Mouse (Mus musculus) bone marrow, adult 2 months (tissue): ENCODE results near the gene Sltm. TPM values are rescaled to one million over a fixed set of nuclear protein-coding genes. Genes with fewer than 3 reads are reported as not detected.

Experiments
- H3K27ac ChIP-seq: fragments of 200-500 bp; 2 replicates; pipeline ENCODE4 v1.5.1; 2012; ENCODE audit warnings: low read depth, mild to moderate bottlenecking, control low read depth, inconsistent platforms, low read length; ENCODE audit not compliant: control insufficient read depth, poor library complexity, insufficient read depth
- H3K4me1 ChIP-seq: fragments of 200-500 bp; 2 replicates; pipeline ENCODE4 v1.6.1; 2011; ENCODE audit warnings: low read length; ENCODE audit not compliant: control insufficient read depth, insufficient read depth
- H3K4me3 ChIP-seq: fragments of 200-500 bp; replicated peaks from 2 replicates; pipeline ENCODE3; 2011; ENCODE audit warnings: mild to moderate bottlenecking, low read depth, low read length, control low read depth; ENCODE audit not compliant: control insufficient read depth
- CTCF ChIP-seq: fragments of 200-500 bp; IDR thresholded peaks from 2 replicates; pipeline ENCODE4 v1.5.1; 2011; ENCODE audit warnings: low read length, control low read depth; ENCODE audit not compliant: control insufficient read depth, insufficient read depth
- POLR2A ChIP-seq: fragments of 200-500 bp; IDR thresholded peaks from 2 replicates; pipeline ENCODE4 v1.6.1; 2011; ENCODE audit warnings: low read depth, mild to moderate bottlenecking, control low read depth, low read length, borderline replicate concordance; ENCODE audit not compliant: control insufficient read depth
- WGBS: fragments of 180-500 bp; shearing (Covaris S2); methylation state at CpG from one replicate; pipeline ENCODE4 v1.1.7; 2018; 5-methylcytosine and 5-hydroxymethylcytosine counted together
- polyA plus RNA-seq: library from polyadenylated mRNA; stranded (reverse); fragments of >200 nt; gene quantifications from 2 replicates; pipeline ENCODE4 v1.2.4, GENCODE M21; 2011; ENCODE audit warnings: low replicate concordance; ENCODE audit not compliant: missing spikeins, insufficient read depth, insufficient read length

The Sltm gene
- polyA plus RNA-seq, 1 experiment: 45.1 TPM

GRCm38 (mm10) chr9:70562825-70563224 lies 20.3 kb downstream of the Sltm start:
- peaks cover 1% of the 10 kb centered on the region; the same call in 1 of the 2 replicates for H3K4me1 ChIP-seq
- TF ChIP-seq POLR2A (no peak), CTCF (no peak)
- 67% methylated on average over 3 of the region's 3 CpGs for WGBS
- H3K27ac ChIP-seq: no peak overlapping the region
- H3K4me3 ChIP-seq: no peak overlapping the region

GRCm38 (mm10) chr9:70567651-70568050 lies 25.1 kb downstream of the Sltm start:
- Histone ChIP-seq H3K4me3 (no peak overlapping the region), H3K27ac (no peak overlapping the region), H3K4me1 (no peaks in the 10 kb centered on the region)
- 64% methylated on average over 5 of the region's 5 CpGs for WGBS
- TF ChIP-seq POLR2A (no peak), CTCF (no peak)

GRCm38 (mm10) chr9:70570351-70570750 lies 27.8 kb downstream of the Sltm start:
- TF ChIP-seq CTCF (no peak), POLR2A (no peak)
- Histone ChIP-seq H3K27ac (no peak overlapping the region), H3K4me1 (no peaks in the 10 kb centered on the region), H3K4me3 (no peak overlapping the region)
- 94% methylated on average over 8 of the region's 8 CpGs for whole genome bisulfite sequencing

- Histone ChIP-seq H3K4me3 (no peak overlapping the region), H3K27ac (no peak overlapping the region), H3K4me1 (peaks cover 1% of the 10 kb centered on the region; the same call in 1 of the 2 replicates)
- TF ChIP-seq POLR2A (no peak), CTCF (no peak)
- 63% methylated on average over 2 of the region's 2 CpGs for WGBS
Observed at GRCm38 (mm10) chr9:70578123-70578522, 35.6 kb downstream of the Sltm start.

- no peak for TF ChIP-seq CTCF
- TF ChIP-seq POLR2A: no peak
- no peak overlapping the region for H3K27ac ChIP-seq
- WGBS: 34% methylated on average over 5 of the region's 5 CpGs
- H3K4me1 ChIP-seq: peaks cover 4% of the 10 kb centered on the region; the same call in 1 of the 2 replicates
- no peak overlapping the region for H3K4me3 ChIP-seq
Observed at GRCm38 (mm10) chr9:70580956-70581355, 38.4 kb downstream of the Sltm start.

GRCm38 (mm10) chr9:70584641-70585040 lies 42.1 kb downstream of the Sltm start:
- H3K27ac ChIP-seq: 0 out of 2 replicates have a peak overlapping the region, but pooled peaks have one; percentile 3
- peaks cover 4% of the 10 kb centered on the region; the same call in 1 of the 2 replicates for H3K4me1 ChIP-seq
- no peak for TF ChIP-seq CTCF
- TF ChIP-seq POLR2A: no peak
- no peak overlapping the region for H3K4me3 ChIP-seq
- 80% methylated on average over 14 of the region's 14 CpGs for WGBS

- Histone ChIP-seq H3K27ac (no peak overlapping the region), H3K4me3 (no peak overlapping the region), H3K4me1 (peaks cover 4% of the 10 kb centered on the region; the same call in 1 of the 2 replicates)
- WGBS: 7% methylated on average over 5 of the region's 5 CpGs
- TF ChIP-seq CTCF (no peak), POLR2A (no peak)
Observed at GRCm38 (mm10) chr9:70585172-70585571, 42.6 kb downstream of the Sltm start.

- no peak overlapping the region for H3K4me3 ChIP-seq
- WGBS: 92% methylated on average over 5 of the region's 5 CpGs
- no peak overlapping the region for H3K27ac ChIP-seq
- H3K4me1 ChIP-seq: peaks cover 6% of the 10 kb centered on the region
- TF ChIP-seq POLR2A (no peak), CTCF (no peak)
Observed at GRCm38 (mm10) chr9:70587171-70587570, 44.6 kb downstream of the Sltm start.

GRCm38 (mm10) chr9:70590775-70591174 lies 48.2 kb downstream of the Sltm start:
- TF ChIP-seq POLR2A (no peak), CTCF (no peak)
- WGBS: 13% methylated on average over 4 of the region's 4 CpGs
- H3K4me1 ChIP-seq: peaks cover 4% of the 10 kb centered on the region
- no peak overlapping the region for H3K27ac ChIP-seq
- H3K4me3 ChIP-seq: no peak overlapping the region
